Comparison of ENCODE assay signal across 13 mouse cellular contexts in the genomic region with DNA sequence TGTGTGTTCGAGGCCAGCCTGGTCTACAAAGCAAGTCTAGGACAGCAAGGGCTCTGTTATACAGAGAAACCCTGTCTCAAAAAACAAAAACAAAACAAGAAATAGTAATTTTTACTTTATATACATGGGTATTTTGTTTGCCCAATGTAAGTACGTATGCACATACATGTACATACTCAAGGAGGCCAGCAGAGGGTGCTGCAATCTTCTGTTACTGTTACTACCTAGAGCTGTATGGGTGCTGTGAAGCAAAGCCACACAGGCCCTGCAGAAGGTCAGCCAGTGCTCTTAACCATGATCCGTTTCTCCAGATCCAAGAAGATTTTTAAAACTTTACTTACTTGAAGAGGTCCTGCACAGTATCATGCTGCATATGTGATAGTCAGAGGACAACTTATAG.
A peak's percentile ranks its signal among the peaks of the same experiment; 100 is the strongest.
DNase-seq lines count a peak whose midpoint lies in the region; ATAC-seq and TF ChIP-seq lines count a peak whose summit lies in the region.
"Had no signal": no experiment of that assay in that cellular context is flagged by ENCODE, and none has a peak within 500 bp of the region (broad histone marks: within the 10 kb centered on the region; RNA-seq: fewer than 3 reads in every experiment).

No protein-coding gene starts in this region.

- peak; percentile 63 for TF ChIP-seq CTCF in heart, adult 2 months (IDR thresholded peaks at IDR 0.05)
- peak; percentile 57 for TF ChIP-seq CTCF in liver, postnatal 0 days (IDR thresholded peaks at IDR 0.05; ENCODE audit: low read depth)

- no peaks in the 10 kb centered on the region for H3K9me3 ChIP-seq in liver, postnatal 0 days (ENCODE audit: low read length)
- H3K9me3 ChIP-seq in midbrain, embryonic 16.5 days (replicated peaks; ENCODE audit: control insufficient read depth, low read length, poor library complexity, severe bottlenecking), result no peaks in the 10 kb centered on the region
- H3K9me3 ChIP-seq: limb, embryonic 15.5 days had no signal

- no peak overlapping the region for H3K27ac ChIP-seq in heart, adult 2 months
- H3K27ac ChIP-seq in liver, postnatal 0 days (ENCODE audit: low read depth), result no peak overlapping the region
- no peak overlapping the region for H3K27ac ChIP-seq in midbrain, embryonic 16.5 days (ENCODE audit: low read length)
- H3K27ac ChIP-seq: limb, embryonic 15.5 days had no signal

- no peak overlapping the region for H3K4me3 ChIP-seq in heart, adult 2 months
- no peak overlapping the region for H3K4me3 ChIP-seq in liver, postnatal 0 days (ENCODE audit: low read depth, low read length)
- no peak overlapping the region for H3K4me3 ChIP-seq in midbrain, embryonic 16.5 days (ENCODE audit: low read depth, low read length)
- H3K4me3 ChIP-seq: heart, embryonic 12.5 days; limb, embryonic 15.5 days had no signal

- intact Hi-C loops in heart, adult 2 months (cut with DNase I), result no loop called here

- no peak overlapping the region for H3K9ac ChIP-seq in heart, adult 2 months (ENCODE audit: low read depth, low read length)
- no peak overlapping the region for H3K9ac ChIP-seq in liver, postnatal 0 days (replicated peaks)
- no peak overlapping the region for H3K9ac ChIP-seq in midbrain, embryonic 16.5 days (ENCODE audit: low read depth, low read length)
- H3K9ac ChIP-seq: heart, embryonic 12.5 days; limb, embryonic 15.5 days had no signal

- TF ChIP-seq POLR2A in heart, adult 2 months (IDR thresholded peaks at IDR 0.05; ENCODE audit: insufficient read depth, low read depth, low read length), result no peak

- TF ChIP-seq EP300 in heart, adult 2 months (IDR thresholded peaks at IDR 0.05; ENCODE audit: insufficient read depth, low read depth, low read length), result no peak
- TF ChIP-seq EP300 in liver, postnatal 0 days (IDR thresholded peaks at IDR 0.05; ENCODE audit: low read depth), result no peak

- no peak overlapping the region for H3K4me2 ChIP-seq in liver, postnatal 0 days (ENCODE audit: low read depth, low read length)
- H3K4me2 ChIP-seq in midbrain, embryonic 16.5 days (ENCODE audit: low read length), result no peak overlapping the region
- H3K4me2 ChIP-seq: heart, embryonic 12.5 days; limb, embryonic 15.5 days; midbrain, embryonic 11.5 days had no signal

- no peak for DNase-seq in heart, adult 2 months
- no peak for DNase-seq in heart, adult 9 months (ENCODE audit: low spot score in 2 of 2)
- peak; percentile 60 for DNase-seq in 416B (ENCODE audit: low read depth)
- peak; percentile 34 for DNase-seq in MEL-GATA-1-ER (ENCODE audit: extremely low read depth, low read depth)
- DNase-seq in liver, postnatal 0 days, result peak; percentile 29
- no peak for DNase-seq in cerebellum, adult 9-11 months
- DNase-seq in ovary, postnatal 10 days (ENCODE audit: low spot score), result no peak
- DNase-seq: layer of hippocampus, adult 9-11 months had no signal

- WGBS in heart, adult 2 months, result 97% methylated on average over 3 of the region's 3 CpGs
- 89% methylated on average over 3 of the region's 3 CpGs for WGBS in liver, postnatal 0 days (ENCODE audit: insufficient replicate concordance)
- 95% methylated on average over 3 of the region's 3 CpGs for WGBS in midbrain, embryonic 16.5 days

- H3K79me2 ChIP-seq in heart, adult 2 months (replicated peaks; ENCODE audit: control insufficient read depth, insufficient read depth, low read length), result peaks cover 3% of the 10 kb centered on the region; the same call in 1 of the 2 replicates

- no peak for ATAC-seq in liver, postnatal 0 days
- no peak for ATAC-seq in midbrain, embryonic 16.5 days
- ATAC-seq: inflammation-experienced regulatory T-cells, adult 6 months had no signal

- H3K36me3 ChIP-seq in heart, adult 2 months (ENCODE audit: control insufficient read depth, insufficient read depth, low read length), result peaks cover 2% of the 10 kb centered on the region
- H3K36me3 ChIP-seq in liver, postnatal 0 days (replicated peaks; ENCODE audit: insufficient read depth, low read length), result no peaks in the 10 kb centered on the region
- no peaks in the 10 kb centered on the region for H3K36me3 ChIP-seq in midbrain, embryonic 16.5 days (ENCODE audit: control insufficient read depth, insufficient read depth, low read length)
- H3K36me3 ChIP-seq: heart, embryonic 12.5 days; limb, embryonic 15.5 days had no signal

- no peaks in the 10 kb centered on the region for H3K4me1 ChIP-seq in heart, adult 2 months (ENCODE audit: control insufficient read depth, insufficient read depth, low read length)
- H3K4me1 ChIP-seq in liver, postnatal 0 days (ENCODE audit: insufficient read depth), result peaks cover 3% of the 10 kb centered on the region; the same call in 1 of the 2 replicates
- H3K4me1 ChIP-seq in midbrain, embryonic 16.5 days (ENCODE audit: control insufficient read depth, insufficient read depth, low read length), result peaks cover 8% of the 10 kb centered on the region; the same call in 1 of the 2 replicates

- no peaks in the 10 kb centered on the region for H3K27me3 ChIP-seq in heart, adult 2 months (ENCODE audit: control insufficient read depth, insufficient read depth, low read length)
- H3K27me3 ChIP-seq in liver, postnatal 0 days (ENCODE audit: insufficient read depth, low read length), result no peaks in the 10 kb centered on the region
- H3K27me3 ChIP-seq in midbrain, embryonic 16.5 days (ENCODE audit: control insufficient read depth, insufficient read depth, low read depth, low read length), result no peaks in the 10 kb centered on the region
- H3K27me3 ChIP-seq: heart, embryonic 12.5 days; limb, embryonic 15.5 days had no signal

Comparison
In these comparisons a context has a peak if more than half of its experiments do, and no peak if none do; other contexts are left out.
1. DNase-seq: peak in 416B (single experiment), MEL-GATA-1-ER (single experiment) and liver, postnatal 0 days (single experiment); none in heart, adult 2 months (0 of 2), heart, adult 9 months (0 of 2), cerebellum, adult 9-11 months (single experiment) and ovary, postnatal 10 days (single experiment).